Mouse (Mus musculus): ENCODE results near the gene Lrrc8a.

Lrrc8a gene

GRCm38 (mm10) chr2:30239777-30240176 is 2.3 kb downstream of the Lrrc8a start:
- DNase-seq (ENCODE audit: low spot score in 2 of 2) = no peak

GRCm38 (mm10) chr2:30240267-30240666 is 2.8 kb downstream of the Lrrc8a start, which contains the start of gene Gm28035:
TSS of gene Gm28035 (plus strand) at chr2:30240567.
- no peak for DNase-seq (ENCODE audit: low spot score in 2 of 2)

GRCm38 (mm10) chr2:30242509-30242908 is 5.0 kb downstream of the Lrrc8a start:
- DNase-seq (ENCODE audit: low spot score in 2 of 2) = no peak

GRCm38 (mm10) chr2:30243391-30243790 is 5.9 kb downstream of the Lrrc8a start:
- no peak for DNase-seq (ENCODE audit: low spot score in 2 of 2)

- DNase-seq (ENCODE audit: low spot score in 2 of 2) = no peak
Measured at GRCm38 (mm10) chr2:30244595-30245178, 7.2 kb downstream of the Lrrc8a start.

- DNase-seq (ENCODE audit: low spot score in 2 of 2) = no peak
Measured at GRCm38 (mm10) chr2:30247036-30247435, 9.5 kb downstream of the Lrrc8a start.

GRCm38 (mm10) chr2:30247681-30248080 is 10.2 kb downstream of the Lrrc8a start:
- no peak for DNase-seq (ENCODE audit: low spot score in 2 of 2)

GRCm38 (mm10) chr2:30249182-30249581 is 11.7 kb downstream of the Lrrc8a start:
- no peak for DNase-seq (ENCODE audit: low spot score in 2 of 2)

- DNase-seq (ENCODE audit: low spot score in 2 of 2) = no peak
Measured at GRCm38 (mm10) chr2:30250166-30251128, 12.9 kb downstream of the Lrrc8a start.

- DNase-seq (ENCODE audit: low spot score in 2 of 2) = peak in 1 of 2 experiments; percentile 42
Measured at GRCm38 (mm10) chr2:30251417-30252104, 14.0 kb downstream of the Lrrc8a start.

GRCm38 (mm10) chr2:30252521-30252920 is 15.0 kb downstream of the Lrrc8a start:
- no peak for DNase-seq (ENCODE audit: low spot score in 2 of 2)

- no peak for DNase-seq (ENCODE audit: low spot score in 2 of 2)
Measured at GRCm38 (mm10) chr2:30253809-30254208, 16.3 kb downstream of the Lrrc8a start.

GRCm38 (mm10) chr2:30255631-30256395 is 18.3 kb downstream of the Lrrc8a start:
- no peak for DNase-seq (ENCODE audit: low spot score in 2 of 2)

GRCm38 (mm10) chr2:30256616-30257350 is 19.3 kb downstream of the Lrrc8a start:
- DNase-seq (ENCODE audit: low spot score in 2 of 2) = no peak

- no peak for DNase-seq (ENCODE audit: low spot score in 2 of 2)
Measured at GRCm38 (mm10) chr2:30257699-30258460, 20.4 kb downstream of the Lrrc8a start.

GRCm38 (mm10) chr2:30258600-30258999 is 21.1 kb downstream of the Lrrc8a start:
- no peak for DNase-seq (ENCODE audit: low spot score in 2 of 2)

- no peak for DNase-seq (ENCODE audit: low spot score in 2 of 2)
Measured at GRCm38 (mm10) chr2:30259131-30260064, 21.9 kb downstream of the Lrrc8a start.

- no peak for DNase-seq (ENCODE audit: low spot score in 2 of 2)
Measured at GRCm38 (mm10) chr2:30261064-30261736, 23.7 kb downstream of the Lrrc8a start.

Data from urinary bladder, postnatal 4 days (tissue).